Mouse (Mus musculus) spleen, adult 2 months (tissue): ENCODE results near the gene Rpain. TPM values are rescaled to one million over a fixed set of nuclear protein-coding genes. Genes with fewer than 3 reads are reported as not detected.

Experiments
- DNase-seq, 2 experiments: peaks; one replicate each; pipeline versions ENCODE4 v3.0.0 to v3.0.0-alpha.2; 2012 to 2021; ENCODE audit warnings: low spot score in 2 of 2, low read depth in 1 of 2
- H3K27ac ChIP-seq: fragments of 200-500 bp; 2 replicates; pipeline ENCODE4 v1.5.1; 2012; ENCODE audit warnings: low read length, inconsistent platforms; ENCODE audit not compliant: insufficient read depth
- H3K27me3 ChIP-seq: fragments of 200-500 bp; 2 replicates; pipeline ENCODE4 v1.6.1; 2012; ENCODE audit warnings: mild to moderate bottlenecking, moderate library complexity, low read length, inconsistent platforms; ENCODE audit not compliant: control insufficient read depth, insufficient read depth
- H3K36me3 ChIP-seq: fragments of 200-500 bp; 2 replicates; pipeline ENCODE4 v1.6.1; 2012; ENCODE audit warnings: mild to moderate bottlenecking, low read length, inconsistent platforms; ENCODE audit not compliant: control insufficient read depth, insufficient read depth
- H3K4me1 ChIP-seq: fragments of 200-500 bp; 2 replicates; pipeline ENCODE4 v1.6.1; 2011; ENCODE audit warnings: inconsistent platforms; ENCODE audit not compliant: control insufficient read depth, insufficient read depth, insufficient read length
- H3K4me3 ChIP-seq: fragments of 200-500 bp; 2 replicates; pipeline ENCODE4 v1.5.1; 2011; ENCODE audit warnings: mild to moderate bottlenecking, inconsistent platforms; ENCODE audit not compliant: insufficient read depth, insufficient read length; ENCODE audit errors: extremely low read depth
- CTCF ChIP-seq: fragments of 200-500 bp; IDR thresholded peaks from 2 replicates; pipeline ENCODE4 v1.5.1; 2011; ENCODE audit warnings: mild to moderate bottlenecking, inconsistent platforms; ENCODE audit not compliant: insufficient read depth, insufficient read length, insufficient replicate concordance; ENCODE audit errors: extremely low read depth
- POLR2A ChIP-seq: fragments of 200-500 bp; IDR thresholded peaks from 2 replicates; pipeline ENCODE4 v1.6.1; 2011; ENCODE audit warnings: low read depth, low read length, inconsistent platforms
- WGBS: fragments of 180-500 bp; shearing (Covaris S2); methylation state at CpG from one replicate; pipeline ENCODE4 v1.1.7; 2018; 5-methylcytosine and 5-hydroxymethylcytosine counted together
- polyA plus RNA-seq: library from polyadenylated mRNA; depleted of rRNA; stranded (reverse); fragments of >200 nt; gene quantifications from 2 replicates; pipeline ENCODE4 v1.2.3, GENCODE M21; 2012

The Rpain gene
- polyA plus RNA-seq, 1 experiment: 34.8 TPM

- Histone ChIP-seq H3K27me3 (no peaks in the 10 kb centered on the region), H3K4me3 (no peak overlapping the region), H3K36me3 (peaks cover 52% of the 10 kb centered on the region), H3K4me1 (no peaks in the 10 kb centered on the region), H3K27ac (no peak overlapping the region)
- TF ChIP-seq POLR2A (no peak), CTCF (no peak)
- 82% methylated on average over 5 of the region's 5 CpGs for WGBS
- DNase-seq: no peak
Measured at GRCm38 (mm10) chr11:70960786-70961554, 9.0 kb upstream of the Rpain start.

GRCm38 (mm10) chr11:70964222-70964907 is 5.6 kb upstream of the Rpain start:
- WGBS: 88% methylated on average over 4 of the region's 4 CpGs
- no peak for DNase-seq

DNA sequence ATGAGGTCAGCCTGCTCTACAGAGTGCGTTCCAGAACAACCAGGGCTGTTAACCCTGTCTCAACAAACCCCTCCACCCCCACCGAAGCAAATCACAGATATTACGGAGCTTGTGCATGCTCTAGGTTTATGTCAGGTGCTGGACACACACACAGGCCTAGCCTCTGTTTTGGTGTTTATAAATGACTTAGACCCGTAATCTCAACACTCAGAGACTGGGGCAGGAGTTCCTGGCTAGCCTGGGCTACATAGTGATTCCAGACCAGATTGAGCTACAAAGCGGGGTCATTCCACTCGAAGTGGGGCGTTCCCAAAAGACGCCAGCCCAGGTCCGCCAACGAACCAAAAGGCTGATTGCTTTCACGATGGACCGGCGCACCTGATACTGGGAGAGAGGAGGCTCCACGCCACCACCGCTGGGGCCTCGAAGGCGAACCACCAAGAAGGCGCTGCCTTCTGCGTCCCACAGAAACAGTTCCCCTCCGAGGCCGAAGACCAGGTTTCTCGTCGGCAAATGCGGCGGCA is 680 bp upstream of the Rpain start:
- under 1% methylated on average over 25 of the region's 25 CpGs for WGBS
- DNase-seq: no peak
- no peak for TF ChIP-seq CTCF
- TF ChIP-seq POLR2A: no peak
- Histone ChIP-seq H3K36me3 (peaks cover 9% of the 10 kb centered on the region), H3K27me3 (no peaks in the 10 kb centered on the region), H3K4me3 (peak overlapping the region; percentile 92), H3K4me1 (peaks cover 2% of the 10 kb centered on the region; the same call in 1 of the 2 replicates), H3K27ac (peak overlapping the region; percentile 63)

More at GRCm38 (mm10) chr11:70964222-70964907, 5.6 kb upstream of the Rpain start:
- Histone ChIP-seq H3K27ac (no peak overlapping the region), H3K4me3 (no peak overlapping the region), H3K36me3 (peaks cover 30% of the 10 kb centered on the region), H3K27me3 (no peaks in the 10 kb centered on the region), H3K4me1 (peaks cover 2% of the 10 kb centered on the region; the same call in 1 of the 2 replicates)
- TF ChIP-seq CTCF (no peak), POLR2A (no peak)

- H3K4me1 ChIP-seq: peaks cover 2% of the 10 kb centered on the region; the same call in 1 of the 2 replicates
- H3K4me3 ChIP-seq: peak overlapping the region; percentile 71
- peak in 1 of 2 experiments; percentile 52 for DNase-seq
- peaks cover 8% of the 10 kb centered on the region for H3K36me3 ChIP-seq
- peak overlapping the region; percentile 87 for H3K27ac ChIP-seq
- H3K27me3 ChIP-seq: no peaks in the 10 kb centered on the region
- TF ChIP-seq POLR2A (no peak), CTCF (no peak)
- 12% methylated on average over 24 of the region's 24 CpGs for WGBS
Measured at GRCm38 (mm10) chr11:70970560-70971540, 837 bp downstream of the Rpain start.

GRCm38 (mm10) chr11:70972586-70972985 is 2.6 kb downstream of the Rpain start:
- H3K4me3 ChIP-seq: no peak overlapping the region
- TF ChIP-seq CTCF (no peak), POLR2A (no peak)
- H3K27me3 ChIP-seq: no peaks in the 10 kb centered on the region
- WGBS: 98% methylated on average over 1 of the region's 1 CpGs
- DNase-seq: no peak
- no peak overlapping the region for H3K27ac ChIP-seq
- peaks cover 17% of the 10 kb centered on the region for H3K36me3 ChIP-seq
- peaks cover 2% of the 10 kb centered on the region; the same call in 1 of the 2 replicates for H3K4me1 ChIP-seq

- no peak for DNase-seq
- Histone ChIP-seq H3K4me3 (no peak overlapping the region), H3K4me1 (no peaks in the 10 kb centered on the region; the same call in 1 of the 2 replicates), H3K36me3 (peaks cover 26% of the 10 kb centered on the region), H3K27ac (no peak overlapping the region), H3K27me3 (no peaks in the 10 kb centered on the region)
- 84% methylated on average over 4 of the region's 4 CpGs for WGBS
- TF ChIP-seq POLR2A (no peak), CTCF (no peak)
Measured at GRCm38 (mm10) chr11:70973947-70974346, 3.9 kb downstream of the Rpain start.
